Mouse (Mus musculus) left cerebral cortex, adult 8-10 months (tissue): ENCODE results near the gene Dact3. TPM values are rescaled to one million over a fixed set of nuclear protein-coding genes. Genes with fewer than 3 reads are reported as not detected.

Experiments
- DNase-seq, 2 experiments: peaks; one replicate each; pipeline ENCODE4 v3.0.0; 2022; ENCODE audit warnings: low spot score in 2 of 2
- total RNA-seq, 4 experiments: library from RNA; stranded (reverse); gene quantifications; 2 replicates each; pipeline ENCODE4 v1.2.4; 2022

Dact3 gene
- total RNA-seq, 4 experiments from 2014 or later: 163 to 169 (median 166) TPM

GRCm38 (mm10) chr7:16853302-16853831, 21.8 kb upstream of the Dact3 start:
- no peak for DNase-seq

- no peak for DNase-seq
These were observed 16.8 kb upstream of the Dact3 start for GRCm38 (mm10) chr7:16858336-16858735.

- DNase-seq: no peak
These were observed 15.0 kb upstream of the Dact3 start for GRCm38 (mm10) chr7:16859902-16860651.

- no peak for DNase-seq
These were observed 7.6 kb upstream of the Dact3 start for GRCm38 (mm10) chr7:16867488-16867887.

- peak; percentile 72 to 98 for DNase-seq
These were observed 5.6 kb upstream of the Dact3 start for GRCm38 (mm10) chr7:16869497-16869896.

GRCm38 (mm10) chr7:16871600-16871999, 3.5 kb upstream of the Dact3 start:
- no peak for DNase-seq

GRCm38 (mm10) chr7:16872478-16872877, 2.6 kb upstream of the Dact3 start:
- no peak for DNase-seq

- DNase-seq: no peak
These were observed 1.7 kb upstream of the Dact3 start for GRCm38 (mm10) chr7:16873392-16873791.

GRCm38 (mm10) chr7:16874190-16874589, 927 bp upstream of the Dact3 start:
- peak; percentile 70 to 74 for DNase-seq

- peak; percentile 98 to 100 for DNase-seq
These were observed 284 bp upstream of the Dact3 start for GRCm38 (mm10) chr7:16874756-16875309.

GRCm38 (mm10) chr7:16875326-16875725, 209 bp downstream of the Dact3 start:
- DNase-seq: no peak

GRCm38 (mm10) chr7:16876006-16876405, 889 bp downstream of the Dact3 start:
- DNase-seq: no peak

- DNase-seq: no peak
These were observed 1.5 kb downstream of the Dact3 start for GRCm38 (mm10) chr7:16876608-16877007.

GRCm38 (mm10) chr7:16877717-16878116, 2.6 kb downstream of the Dact3 start:
- DNase-seq: no peak

GRCm38 (mm10) chr7:16879796-16880547, 4.9 kb downstream of the Dact3 start:
- DNase-seq: no peak

GRCm38 (mm10) chr7:16880615-16881014, 5.5 kb downstream of the Dact3 start:
- DNase-seq: no peak

- no peak for DNase-seq
These were observed 8.0 kb downstream of the Dact3 start for GRCm38 (mm10) chr7:16883162-16883561.

GRCm38 (mm10) chr7:16884334-16884733, 9.2 kb downstream of the Dact3 start:
- no peak for DNase-seq

GRCm38 (mm10) chr7:16885271-16885776, 10.2 kb downstream of the Dact3 start:
- DNase-seq: no peak

GRCm38 (mm10) chr7:16885905-16886304, 10.8 kb downstream of the Dact3 start:
- no peak for DNase-seq

GRCm38 (mm10) chr7:16890536-16890935, 15.4 kb downstream of the Dact3 start:
- no peak for DNase-seq

- DNase-seq: no peak
These were observed 15.8 kb downstream of the Dact3 start for GRCm38 (mm10) chr7:16890944-16891343.
